Mouse (Mus musculus) Muller cell, postnatal 12 days (primary cell): ENCODE data around the gene Gpr89.
A peak's percentile ranks its signal among the peaks of the same experiment; 100 is the strongest.

Source experiments
- DNase-seq: peaks from one replicate; pipeline ENCODE4 v3.0.0-alpha.2; 2015; ENCODE audit errors: inconsistent ontology term

Gpr89 gene

DNA sequence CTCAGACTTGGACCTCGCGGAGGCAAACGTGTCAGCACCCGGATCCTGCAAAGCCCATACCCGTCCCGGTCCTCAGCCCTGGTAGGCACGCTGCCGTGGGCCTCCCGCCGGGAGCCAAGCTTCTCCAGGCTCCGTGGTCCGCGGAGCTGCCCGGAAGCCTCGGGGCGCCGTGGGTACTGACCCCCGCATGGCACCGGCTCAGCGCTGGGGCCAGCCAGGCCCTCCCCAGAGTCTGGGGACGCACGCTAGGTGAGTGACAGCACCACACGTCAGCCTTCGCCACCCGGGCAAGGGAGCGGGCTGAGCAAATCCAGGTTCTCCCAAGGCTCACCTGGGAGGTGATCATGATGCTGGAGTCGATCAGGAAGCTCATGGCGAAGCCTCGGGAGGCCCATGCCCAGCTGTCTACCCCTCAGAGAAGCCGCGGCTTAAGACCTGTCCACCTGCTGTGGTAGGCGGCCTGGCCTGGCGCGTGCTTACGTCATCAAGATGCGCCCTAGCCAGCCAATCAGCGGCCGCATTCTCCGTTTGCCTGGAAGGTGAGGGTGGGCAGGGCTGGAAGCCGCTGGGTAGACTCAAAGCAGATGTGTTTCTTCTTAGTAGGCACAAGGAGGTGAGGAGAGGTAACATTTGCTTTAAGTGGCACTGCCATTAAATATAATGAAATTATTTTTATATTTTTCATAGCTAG, at the start of gene Gpr89:
Gpr89 (minus strand) TSS at position 496 of the 691 bp plus-strand sequence.
- DNase-seq: peak; percentile 87

DNA sequence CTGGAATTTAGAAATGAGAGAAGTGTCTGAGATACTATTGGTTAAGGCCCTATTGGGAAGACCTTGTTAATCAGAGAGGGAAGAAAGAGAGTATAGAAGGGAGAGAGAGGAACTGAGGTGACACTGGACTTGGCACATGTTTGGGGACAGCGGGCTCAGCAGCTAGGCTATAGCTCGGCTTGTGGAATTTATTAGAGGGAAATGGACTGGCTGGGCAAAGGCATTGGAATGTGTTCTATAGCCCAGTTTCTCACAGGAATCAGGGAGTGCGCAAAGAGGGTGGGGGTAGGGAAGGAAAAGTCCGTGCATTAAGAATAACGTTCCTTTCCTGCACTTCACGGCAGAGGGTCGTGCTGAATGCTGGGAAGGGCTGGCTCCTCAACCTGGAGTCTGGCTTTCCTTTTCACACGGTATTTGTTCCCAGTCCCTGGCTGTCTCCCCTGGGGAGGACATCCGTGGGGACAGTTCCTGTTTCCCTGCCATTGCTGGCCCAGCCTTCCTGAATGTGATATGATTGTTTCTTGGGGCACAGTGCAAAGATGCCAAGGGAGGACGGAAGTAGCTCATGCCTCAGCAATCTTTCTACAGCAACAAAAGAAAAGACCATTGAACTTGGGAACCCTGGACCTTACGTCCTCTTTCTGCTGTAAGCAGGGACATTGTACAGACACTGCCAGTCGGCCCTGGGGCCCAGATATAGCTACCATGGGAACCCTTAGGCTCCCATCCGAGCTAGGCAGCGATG, 48.5 kb upstream of the Gpr89 start:
- DNase-seq: no peak

DNA sequence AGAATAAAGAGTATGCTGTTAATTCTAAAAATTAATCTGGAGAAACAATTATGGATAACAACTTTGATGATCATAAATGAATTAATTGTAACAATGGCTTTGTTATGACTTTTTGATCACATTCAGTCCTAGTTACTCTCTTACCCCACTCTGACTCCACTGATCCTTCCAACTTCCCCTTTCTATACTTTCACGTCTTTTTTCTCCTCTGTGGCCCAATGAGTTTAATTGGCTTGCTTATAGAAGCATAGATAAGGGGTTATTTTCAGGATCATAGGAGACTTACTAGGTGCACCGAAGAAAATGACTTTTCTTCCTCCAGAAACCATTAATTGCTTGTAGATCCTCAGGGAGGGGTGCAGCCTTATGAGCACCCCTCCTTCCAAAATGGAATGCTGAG, 37.6 kb upstream of the Gpr89 start:
- no peak for DNase-seq

DNA sequence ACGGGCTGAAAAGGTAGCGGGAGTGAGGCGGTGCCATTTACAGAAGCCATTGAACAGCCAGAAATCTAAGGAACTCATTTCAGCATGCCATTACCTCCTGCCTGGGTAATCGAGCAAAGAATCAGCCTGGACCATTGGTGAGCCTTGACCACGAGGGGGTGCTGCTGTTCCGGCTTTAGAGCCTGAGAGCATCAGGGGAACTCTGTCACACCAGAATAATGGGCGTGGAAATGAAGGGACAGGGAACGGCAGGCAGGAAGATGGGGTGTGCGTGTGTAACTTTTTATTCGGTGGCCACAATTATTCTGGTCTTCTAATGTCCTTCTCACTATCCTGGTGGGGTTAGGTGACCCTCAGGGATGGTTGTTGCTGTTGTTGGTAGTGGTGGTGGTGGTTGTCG, 33.6 kb upstream of the Gpr89 start:
- DNase-seq: peak; percentile 85

DNA sequence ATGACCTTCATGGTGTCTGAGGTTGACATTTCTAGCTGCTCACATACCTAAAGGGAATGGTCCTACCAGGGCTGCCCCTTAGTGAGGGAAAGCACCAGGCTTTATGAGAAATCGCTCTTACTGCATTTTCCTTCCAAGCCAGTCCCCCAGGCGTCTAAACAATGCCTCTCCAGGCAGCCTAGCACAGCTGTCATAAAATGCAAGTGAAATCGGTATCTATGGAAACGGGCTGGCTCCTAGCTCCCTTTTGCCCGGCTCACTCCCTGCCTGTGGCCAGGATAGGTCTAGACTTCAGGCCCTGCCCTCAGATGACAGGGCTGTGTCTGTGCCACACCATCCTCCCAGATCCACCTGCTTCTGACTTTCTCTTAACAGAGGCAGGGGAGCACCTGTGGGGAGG, 32.5 kb upstream of the Gpr89 start:
- no peak for DNase-seq

DNA sequence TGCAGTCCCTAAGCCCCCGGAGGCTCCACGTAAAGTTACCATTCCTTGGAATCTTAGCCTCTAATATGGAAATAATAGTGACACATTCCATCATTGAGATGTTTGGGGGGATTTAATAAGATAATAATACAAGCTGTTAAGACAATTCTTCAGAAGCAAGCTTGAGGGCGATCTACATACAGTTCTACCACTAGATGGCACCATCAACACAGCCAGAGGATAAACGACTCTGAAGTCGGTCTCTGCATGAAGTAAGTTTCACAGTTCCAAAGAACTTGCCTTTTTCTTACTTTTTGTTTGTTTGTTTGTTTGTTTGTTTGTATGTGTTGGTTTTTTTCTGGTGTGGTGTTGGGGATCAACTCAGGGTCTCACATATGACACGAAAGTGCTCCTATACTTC, 31.1 kb upstream of the Gpr89 start:
- DNase-seq: peak; percentile 49

DNA sequence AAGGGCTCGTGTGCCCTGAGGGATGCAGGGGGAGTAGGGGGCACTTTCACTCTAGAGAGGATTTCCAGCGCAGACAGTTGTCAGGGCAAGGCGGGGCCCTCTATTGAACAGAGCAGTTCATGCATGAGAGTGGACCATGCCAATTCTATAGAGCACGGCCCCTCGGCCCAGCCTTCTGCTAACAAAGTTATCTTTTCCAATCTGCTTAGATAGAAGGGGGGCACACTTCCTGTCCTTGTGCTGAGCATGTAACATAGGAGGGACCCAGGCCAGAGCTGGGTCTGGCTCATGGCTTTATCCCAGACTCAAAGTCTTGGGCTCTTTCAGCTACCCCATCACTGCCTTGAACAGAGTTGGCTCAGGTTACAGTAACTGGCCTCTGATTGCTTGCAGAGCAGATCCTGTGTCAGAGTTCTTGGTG, 26.1 kb upstream of the Gpr89 start:
- DNase-seq: no peak

DNA sequence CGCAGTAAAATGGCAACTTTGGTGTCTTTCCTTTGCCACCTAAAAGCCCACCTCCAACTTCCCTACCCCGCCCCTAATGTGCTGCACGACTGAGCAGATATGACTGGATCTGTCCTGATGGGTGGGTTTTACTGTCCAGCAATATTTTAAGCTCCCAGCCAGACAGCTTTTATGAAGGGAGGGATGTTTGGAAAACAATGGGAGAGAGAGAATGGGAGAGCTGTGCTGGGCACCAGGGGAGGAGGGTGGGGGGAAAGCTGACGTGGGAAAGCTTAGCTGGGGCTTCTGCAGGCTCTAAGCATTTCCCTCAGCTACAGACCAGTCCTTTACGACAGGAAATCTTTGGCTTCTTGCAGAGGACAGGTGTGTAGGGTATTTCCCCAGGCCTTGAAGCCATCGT, 20.8 kb upstream of the Gpr89 start, which contains the start of gene Gja8:
Gja8 (minus strand) TSS at position 101 of the 400 bp plus-strand sequence.
- no peak for DNase-seq

DNA sequence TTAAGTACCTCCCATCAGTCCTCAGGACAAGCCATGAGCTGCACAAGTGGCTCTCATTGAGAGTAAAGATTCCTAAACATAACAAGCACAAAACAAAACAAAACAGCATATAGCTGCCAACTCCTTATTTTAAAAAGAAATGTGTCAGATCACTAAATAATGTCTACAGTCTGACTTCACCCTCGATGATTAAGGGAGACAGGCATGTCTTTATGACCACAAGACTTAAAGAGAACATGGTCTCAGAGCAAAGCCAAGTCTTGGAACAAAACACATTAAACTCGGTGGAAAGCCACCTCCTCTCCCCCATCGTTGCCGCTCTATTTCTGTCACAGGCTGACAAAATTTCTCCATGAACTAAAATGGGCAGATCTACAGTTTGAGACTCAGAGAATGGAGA, 19.5 kb upstream of the Gpr89 start:
- DNase-seq: no peak

DNA sequence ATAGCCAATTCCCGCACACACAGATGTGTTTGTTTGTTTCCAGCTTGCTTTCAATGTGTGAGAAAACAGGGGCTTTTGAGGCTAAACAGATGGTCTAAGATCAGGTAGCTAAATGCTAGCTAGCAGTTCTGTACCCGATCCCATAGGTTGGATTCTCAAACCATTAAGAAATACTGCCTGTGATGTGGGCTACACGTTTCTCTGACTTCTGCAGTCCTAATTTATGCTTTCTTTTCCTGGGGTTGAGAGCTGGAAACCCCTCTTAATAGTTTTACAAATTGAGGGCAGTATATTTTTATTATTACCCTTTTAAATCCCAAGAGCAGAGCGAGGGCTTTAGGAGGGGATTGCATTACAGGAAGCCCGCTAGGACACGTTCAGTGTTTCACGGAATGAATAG, 15.8 kb upstream of the Gpr89 start:
- no peak for DNase-seq

DNA sequence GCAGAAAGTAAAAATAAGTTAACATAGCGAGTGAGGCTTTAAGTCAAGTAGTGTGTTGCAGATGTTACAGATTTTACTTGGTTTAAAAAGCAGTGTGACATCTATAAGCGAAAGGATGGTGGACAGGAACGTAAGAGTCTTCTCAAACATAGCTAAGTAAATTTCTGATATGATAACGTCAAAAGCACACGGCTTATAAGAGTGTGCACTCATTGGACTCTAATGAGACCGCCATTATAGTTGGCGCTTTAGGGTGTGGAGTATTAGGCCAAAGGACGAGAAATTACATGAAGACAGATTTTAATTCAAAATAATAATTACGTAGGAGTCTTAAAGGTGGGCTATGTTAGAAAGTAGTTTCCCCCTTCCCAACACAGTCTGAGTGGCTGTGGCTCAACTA, 446 bp upstream of the Gpr89 start:
- no peak for DNase-seq

DNA sequence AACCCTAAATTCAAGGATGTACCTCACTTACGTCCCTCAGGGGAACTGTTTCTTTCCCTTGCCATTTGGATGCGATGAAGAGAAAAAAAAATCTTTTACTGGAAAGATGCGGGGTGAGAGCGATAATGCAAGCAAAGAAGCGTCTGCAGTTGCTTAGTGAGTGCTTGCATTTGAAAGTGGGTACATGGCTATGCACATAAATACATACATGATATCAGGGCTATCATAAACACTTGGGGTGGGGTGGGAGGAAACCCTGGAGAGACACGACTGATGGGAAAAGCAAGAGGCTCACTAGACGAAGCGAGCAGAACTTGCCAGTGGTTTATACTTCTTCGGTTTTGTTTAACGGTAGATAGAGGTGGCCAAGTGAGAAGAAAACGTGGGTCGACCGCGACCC, 753 bp downstream of the Gpr89 start, which contains the start of gene Gja5:
Gja5 (plus strand) TSS at position 301 of the 400 bp plus-strand sequence.
- DNase-seq: no peak

DNA sequence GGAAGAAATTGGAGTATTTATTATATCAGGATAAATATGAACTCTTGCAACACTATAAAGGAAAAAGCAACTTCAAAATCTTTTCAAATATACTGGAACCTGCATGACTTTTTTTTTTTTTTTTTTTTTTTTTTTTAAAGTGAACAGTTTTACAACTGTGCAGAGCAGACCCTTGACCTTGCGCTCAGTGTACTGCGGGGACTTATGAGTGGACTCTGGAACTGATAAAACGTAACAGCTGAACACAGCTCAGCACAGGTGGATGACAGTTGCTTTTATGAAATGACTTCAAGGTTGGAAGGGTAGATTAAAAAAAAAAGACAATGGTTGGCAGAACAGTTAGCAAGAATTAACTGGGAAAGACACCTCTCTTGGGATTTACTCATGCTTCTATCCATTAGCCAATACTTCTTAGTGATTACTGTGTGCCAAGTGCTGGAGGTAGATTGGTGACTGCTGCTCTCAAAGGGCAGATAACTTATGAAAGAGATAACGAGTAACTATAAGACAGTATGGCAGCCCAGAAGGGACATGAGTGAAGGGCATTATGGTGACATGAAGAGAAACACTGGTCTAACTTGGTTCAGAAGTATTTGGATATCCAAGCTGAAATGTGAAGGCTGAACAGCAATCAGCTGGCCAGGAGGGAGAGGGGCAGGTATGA, 2.7 kb downstream of the Gpr89 start:
- DNase-seq: no peak

DNA sequence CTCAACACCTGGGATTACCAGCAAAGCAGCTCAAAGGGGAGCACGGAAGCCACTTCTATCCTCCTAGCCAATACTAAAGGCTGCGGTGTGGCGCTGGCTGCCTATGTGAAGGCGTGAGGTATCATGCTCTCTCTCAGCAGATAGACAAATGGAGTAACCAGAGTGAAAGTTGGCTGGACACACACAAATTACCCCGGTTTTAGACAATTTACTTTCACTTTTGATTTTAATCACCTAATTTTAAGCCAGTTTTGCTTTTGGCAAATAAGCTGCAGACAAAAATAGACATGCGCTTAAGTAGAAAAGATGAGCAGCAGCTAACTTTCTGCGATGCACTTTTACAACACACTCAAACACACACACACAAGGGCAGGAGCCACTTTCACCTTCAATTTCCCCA, 21.5 kb downstream of the Gpr89 start:
- DNase-seq: no peak

DNA sequence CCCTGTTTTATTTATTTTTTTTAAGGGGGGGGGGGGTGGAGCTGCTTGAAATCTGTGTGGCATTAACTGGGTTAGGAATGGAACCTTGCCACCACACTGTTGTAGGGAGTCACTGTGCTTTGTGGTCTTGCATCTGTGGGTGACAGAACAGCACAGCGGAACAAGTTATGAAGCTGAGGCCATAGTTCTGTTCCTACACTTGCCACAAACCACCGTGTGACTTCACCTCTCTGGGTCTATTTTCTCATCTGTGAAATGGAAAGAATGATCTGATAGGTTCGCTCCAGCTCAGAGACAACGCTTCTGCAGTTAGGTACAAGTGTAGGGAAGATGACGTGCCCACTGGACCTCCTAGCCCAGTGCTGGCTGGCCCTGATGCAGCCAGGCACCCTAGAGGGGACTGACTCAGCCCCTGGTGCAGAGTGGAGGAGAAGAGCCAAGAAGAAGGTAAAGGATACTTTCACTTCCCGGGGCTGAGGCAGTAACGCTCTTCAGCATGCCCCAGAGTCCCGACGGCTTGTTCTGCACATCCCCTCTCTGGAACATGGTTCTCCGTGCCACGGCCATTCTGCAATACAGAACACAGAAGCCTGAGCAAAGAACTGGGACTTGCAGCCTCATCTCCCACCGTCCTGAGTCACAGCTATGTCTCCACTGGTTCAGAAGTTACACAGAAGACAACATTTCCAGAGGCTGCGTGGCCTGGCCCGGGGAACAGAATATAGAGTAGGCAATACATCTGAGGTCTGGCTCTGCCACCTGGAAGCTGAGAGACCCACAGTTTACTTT, 22.9 kb downstream of the Gpr89 start:
- no peak for DNase-seq

DNA sequence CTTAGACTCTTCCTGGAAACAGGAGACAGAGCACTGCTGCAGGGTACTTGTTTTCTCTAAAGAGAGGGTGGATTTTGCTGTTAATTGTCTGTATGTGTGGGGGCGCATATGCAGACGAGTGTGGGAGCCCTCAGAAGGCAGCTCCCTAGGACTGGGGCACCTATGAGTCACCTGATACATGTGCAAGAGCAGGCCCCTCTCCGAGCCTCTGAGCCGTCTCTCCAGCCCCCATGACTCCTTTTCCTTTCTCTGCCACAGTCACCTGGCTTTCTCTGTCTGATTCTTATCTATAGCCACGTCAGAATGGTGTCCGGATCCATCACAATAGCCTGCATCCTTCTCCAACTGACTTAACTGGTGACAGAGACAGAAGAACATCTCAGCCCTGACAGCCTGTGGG, 23.6 kb downstream of the Gpr89 start:
- DNase-seq: no peak

DNA sequence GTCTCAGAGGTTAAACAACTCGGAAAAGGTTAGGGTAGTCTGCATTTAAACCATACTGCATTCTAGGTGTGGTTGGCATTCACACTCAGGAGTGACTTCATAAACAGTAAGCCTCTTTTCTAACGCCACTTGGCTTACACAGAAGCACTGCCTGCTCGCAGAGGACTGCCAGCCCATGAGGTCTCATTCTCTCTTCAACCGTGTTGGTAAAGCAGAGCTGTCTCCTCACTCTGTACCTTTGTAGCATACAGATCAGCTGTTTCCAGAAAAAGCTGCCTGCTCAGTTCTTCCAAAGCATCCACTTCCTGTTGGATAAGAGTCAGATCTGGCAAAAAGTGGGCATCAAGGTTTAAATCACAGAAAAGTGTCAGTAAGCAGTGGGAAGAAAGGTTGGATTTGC, 24.8 kb downstream of the Gpr89 start:
- no peak for DNase-seq

DNA sequence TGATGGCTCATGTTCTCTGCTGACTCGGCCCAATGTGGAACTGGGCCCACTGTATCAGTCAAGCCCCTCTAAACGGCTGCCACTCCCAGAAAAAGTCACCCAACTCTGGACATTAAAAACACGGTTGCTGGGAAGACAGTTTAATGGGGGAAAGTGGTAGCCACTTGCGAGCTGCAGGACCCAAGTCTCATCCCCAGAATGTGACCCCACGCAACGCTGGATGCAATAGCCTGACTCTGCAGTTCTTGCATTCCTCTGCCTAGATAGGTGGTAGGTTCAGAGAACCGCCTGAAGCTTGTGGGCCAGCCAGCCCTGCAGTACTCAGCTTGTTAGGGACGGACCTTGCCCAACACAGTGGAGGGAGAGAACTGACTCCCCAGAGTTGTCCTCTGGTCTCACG, 25.6 kb downstream of the Gpr89 start:
- no peak for DNase-seq

DNA sequence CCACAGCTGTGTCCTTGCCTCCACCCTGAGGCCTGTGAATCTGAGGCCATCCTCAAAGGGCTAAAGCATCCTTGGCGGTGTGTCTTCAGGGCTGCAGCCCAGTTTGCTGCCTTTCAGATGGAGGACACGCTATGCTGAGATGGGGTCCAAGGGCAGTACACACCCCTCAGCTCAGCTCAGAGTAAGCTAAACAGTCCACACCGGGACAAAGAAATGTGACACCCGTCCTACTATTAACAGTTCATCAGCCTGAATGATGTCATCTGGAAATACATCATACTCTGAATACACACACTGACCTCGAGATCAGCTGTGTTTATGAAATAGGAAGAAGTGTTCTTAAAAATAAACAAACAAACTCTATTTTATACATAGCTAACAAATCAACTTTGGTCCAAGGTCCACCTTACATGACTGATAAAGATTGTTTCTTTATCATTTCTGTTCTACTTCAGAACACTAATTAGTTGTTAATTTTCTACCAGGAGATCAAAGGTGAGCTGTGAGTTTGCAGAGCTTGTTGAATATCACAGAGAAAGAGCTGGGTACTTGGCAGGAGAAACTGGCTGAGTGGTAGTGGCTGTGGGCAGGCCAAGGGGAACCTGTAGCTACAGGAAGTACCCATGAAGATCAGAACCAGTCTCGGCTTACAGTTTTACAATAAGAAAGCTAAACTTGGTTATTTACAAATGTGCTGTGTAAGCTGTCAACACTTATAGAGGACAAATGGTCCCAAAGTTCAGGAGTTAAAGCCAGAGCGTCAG, 30.2 kb downstream of the Gpr89 start:
- DNase-seq: no peak

DNA sequence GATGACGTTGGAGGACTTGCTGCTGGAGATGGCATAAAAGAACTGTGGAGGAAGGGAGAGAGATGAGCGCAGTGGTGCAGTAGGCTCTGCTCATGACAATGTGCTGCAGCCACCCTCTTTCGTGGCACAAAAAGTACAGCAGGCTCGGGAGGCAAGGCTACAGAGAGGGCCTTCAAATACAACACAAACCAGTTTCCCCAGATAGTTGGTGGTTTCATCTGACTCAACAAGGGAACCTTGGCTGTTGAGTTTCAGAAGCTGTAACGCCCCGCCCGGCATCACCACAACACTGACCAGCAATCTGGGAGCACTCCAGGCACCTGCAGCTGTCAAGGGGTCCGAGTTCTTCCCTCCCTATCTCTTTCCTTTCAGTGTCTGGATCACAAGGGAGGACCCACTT, 32.6 kb downstream of the Gpr89 start:
- no peak for DNase-seq

DNA sequence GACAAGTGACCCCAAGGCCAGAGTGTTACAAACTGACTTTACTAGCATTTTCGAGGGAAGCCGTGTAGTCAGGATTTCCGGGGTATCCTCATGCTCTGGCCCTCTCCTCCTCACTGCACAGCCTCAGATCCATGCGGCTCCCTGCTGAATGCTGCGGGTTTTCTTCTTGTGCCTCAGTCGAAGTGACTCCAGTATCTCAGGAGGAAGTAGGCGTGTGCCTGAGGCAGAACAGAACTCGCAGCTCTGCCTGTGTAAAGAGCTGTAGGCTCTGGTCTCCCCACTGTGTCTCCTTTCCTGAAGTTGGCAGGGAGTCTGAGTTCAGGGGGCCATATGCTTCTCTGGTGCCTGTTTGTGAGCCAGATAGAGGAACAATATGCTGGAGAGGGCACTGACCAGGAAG, 34.1 kb downstream of the Gpr89 start:
- DNase-seq: no peak
